Mouse (Mus musculus): Measurements from ENCODE around the gene Ggact. TPM values are rescaled to one million over a fixed set of nuclear protein-coding genes. Genes with fewer than 3 reads are reported as not detected.
A peak's percentile ranks its signal among the peaks of the same experiment; 100 is the strongest.

The Ggact gene
- polyA plus RNA-seq, 1 experiment from 2014 or later: 11.6 TPM

DNA sequence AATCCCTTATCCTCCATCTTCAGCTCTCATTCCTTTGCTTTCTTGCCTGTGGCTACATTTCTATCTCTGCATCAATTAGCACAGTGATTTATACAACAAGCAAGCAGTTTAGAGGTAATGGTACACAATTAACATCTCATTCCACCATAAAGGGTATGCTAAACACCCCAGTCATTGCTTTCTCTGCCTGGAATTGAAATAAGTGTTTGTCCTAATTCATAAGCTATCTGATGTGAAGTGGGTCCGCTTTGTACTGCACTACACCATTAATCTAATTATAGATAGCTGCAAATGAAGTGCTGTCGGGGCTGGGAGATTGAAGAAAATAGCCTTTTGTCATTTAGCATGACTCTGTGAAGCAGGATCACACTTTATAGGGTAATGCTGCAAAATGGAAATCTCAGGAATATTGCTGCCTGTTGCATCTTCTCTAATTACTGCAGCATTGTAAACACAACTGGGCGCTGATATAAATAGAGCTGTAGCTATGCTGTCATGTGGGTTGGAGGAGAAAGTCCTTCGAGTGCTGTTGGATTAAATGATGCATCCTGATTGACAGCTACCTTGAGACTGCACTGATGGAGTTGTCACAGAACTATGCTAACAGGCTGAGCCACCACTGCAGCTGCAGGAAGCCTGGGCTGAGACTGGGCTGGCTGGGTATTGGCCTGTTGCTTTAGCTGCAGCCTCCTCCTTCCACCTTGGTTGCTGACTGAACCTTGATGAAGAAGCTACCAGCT is 41.5 kb downstream of the Ggact start:
- no peak overlapping the region for H3K4me3 ChIP-seq (ENCODE audit: low read depth, low read length)
- H3K9ac ChIP-seq (ENCODE audit: low read depth, low read length): no peak overlapping the region
- no peak; the same call in 1 of the 2 replicates for ATAC-seq (ENCODE audit: low read depth)
- peaks cover 4% of the 10 kb centered on the region; the same call in 1 of the 2 replicates for H3K4me1 ChIP-seq (ENCODE audit: control insufficient read depth, insufficient read depth, low read length)
- no peak for DNase-seq (ENCODE audit: low spot score)
- no peaks in the 10 kb centered on the region for H3K9me3 ChIP-seq (ENCODE audit: control insufficient read depth, low read length)
- no peaks in the 10 kb centered on the region for H3K27me3 ChIP-seq (replicated peaks; ENCODE audit: control insufficient read depth, insufficient read depth, low read length)
- WGBS: 58% methylated on average over 4 of the region's 4 CpGs
- no peak overlapping the region for H3K4me2 ChIP-seq (ENCODE audit: low read depth, low read length)
- no peaks in the 10 kb centered on the region for H3K36me3 ChIP-seq (ENCODE audit: control insufficient read depth, insufficient read depth, low read length)
- H3K27ac ChIP-seq (replicated peaks; ENCODE audit: low read depth, low read length): no peak overlapping the region

DNA sequence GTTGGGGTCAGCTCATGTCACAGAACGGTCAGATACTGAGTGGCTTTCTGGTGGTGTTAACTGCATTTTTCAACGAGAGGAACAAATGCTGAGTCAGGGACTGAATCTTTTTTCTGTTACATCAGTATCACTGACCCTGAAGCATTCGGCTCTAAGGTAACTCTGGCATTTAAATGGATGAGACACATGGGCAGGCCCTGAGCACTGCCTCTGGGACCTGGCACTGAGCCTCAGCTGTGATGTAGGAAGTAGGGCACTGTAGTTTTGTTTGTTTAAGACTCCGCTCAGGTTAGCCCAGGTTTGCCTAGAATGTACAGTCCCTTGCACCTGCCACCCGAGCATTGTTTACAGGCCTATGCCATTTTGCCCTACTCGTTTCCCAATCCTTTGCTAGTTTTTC is 43.7 kb downstream of the Ggact start:
- Histone ChIP-seq H3K9ac (ENCODE audit: low read depth, low read length) (no peak overlapping the region), H3K27me3 (replicated peaks; ENCODE audit: control insufficient read depth, insufficient read depth, low read length) (no peaks in the 10 kb centered on the region), H3K27ac (replicated peaks; ENCODE audit: low read depth, low read length) (no peak overlapping the region), H3K9me3 (ENCODE audit: control insufficient read depth, low read length) (no peaks in the 10 kb centered on the region), H3K36me3 (ENCODE audit: control insufficient read depth, insufficient read depth, low read length) (no peaks in the 10 kb centered on the region), H3K4me3 (ENCODE audit: low read depth, low read length) (no peak overlapping the region), H3K4me2 (ENCODE audit: low read depth, low read length) (no peak overlapping the region), H3K4me1 (ENCODE audit: control insufficient read depth, insufficient read depth, low read length) (no peaks in the 10 kb centered on the region)
- ATAC-seq (ENCODE audit: low read depth): no peak
- WGBS: 71% methylated on average over 6 of the region's 6 CpGs
- no peak for DNase-seq (ENCODE audit: low spot score)

DNA sequence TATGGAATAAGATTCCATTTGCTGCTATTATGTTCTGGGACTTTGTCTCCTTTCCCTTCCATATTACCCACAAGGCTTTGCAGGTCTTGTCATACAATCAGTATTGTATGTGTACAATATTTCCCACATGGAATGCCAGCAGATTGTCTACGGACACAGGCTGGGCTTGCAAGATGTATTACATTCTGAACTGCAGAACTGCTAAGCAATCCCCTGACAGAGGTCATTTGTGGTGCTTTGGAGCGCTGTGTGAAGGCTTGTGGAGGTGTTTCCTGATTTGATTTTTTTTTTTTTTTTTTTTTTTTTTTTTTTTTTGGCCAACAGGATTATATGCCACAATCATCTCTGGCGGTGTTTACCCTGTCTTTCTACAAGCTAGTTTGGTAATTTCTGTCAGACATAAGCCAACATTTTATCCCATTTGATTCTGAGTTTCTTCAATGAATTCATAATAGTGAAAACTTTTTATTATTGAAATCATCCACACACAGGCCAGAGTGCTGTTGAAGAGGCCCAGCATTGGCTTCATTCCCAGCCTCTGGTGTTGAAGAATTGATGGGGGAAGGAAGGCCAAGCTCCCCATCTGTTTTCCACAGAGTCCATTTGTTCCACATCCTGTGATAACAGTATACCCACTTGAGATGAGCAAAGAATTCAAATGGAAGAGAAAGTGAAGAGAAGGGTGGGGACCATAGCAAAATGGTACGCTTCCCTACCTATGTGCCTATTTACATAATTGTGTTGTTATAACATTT is 45.8 kb downstream of the Ggact start:
- Histone ChIP-seq H3K4me2 (ENCODE audit: low read depth, low read length) (no peak overlapping the region), H3K27me3 (replicated peaks; ENCODE audit: control insufficient read depth, insufficient read depth, low read length) (no peaks in the 10 kb centered on the region), H3K4me3 (ENCODE audit: low read depth, low read length) (no peak overlapping the region), H3K36me3 (ENCODE audit: control insufficient read depth, insufficient read depth, low read length) (no peaks in the 10 kb centered on the region), H3K4me1 (ENCODE audit: control insufficient read depth, insufficient read depth, low read length) (no peaks in the 10 kb centered on the region), H3K9me3 (ENCODE audit: control insufficient read depth, low read length) (no peaks in the 10 kb centered on the region), H3K9ac (ENCODE audit: low read depth, low read length) (no peak overlapping the region), H3K27ac (replicated peaks; ENCODE audit: low read depth, low read length) (no peak overlapping the region)
- DNase-seq (ENCODE audit: low spot score) (peak; percentile 69), ATAC-seq (ENCODE audit: low read depth) (no peak)
- WGBS: 50% methylated on average over 4 of the region's 4 CpGs

DNA sequence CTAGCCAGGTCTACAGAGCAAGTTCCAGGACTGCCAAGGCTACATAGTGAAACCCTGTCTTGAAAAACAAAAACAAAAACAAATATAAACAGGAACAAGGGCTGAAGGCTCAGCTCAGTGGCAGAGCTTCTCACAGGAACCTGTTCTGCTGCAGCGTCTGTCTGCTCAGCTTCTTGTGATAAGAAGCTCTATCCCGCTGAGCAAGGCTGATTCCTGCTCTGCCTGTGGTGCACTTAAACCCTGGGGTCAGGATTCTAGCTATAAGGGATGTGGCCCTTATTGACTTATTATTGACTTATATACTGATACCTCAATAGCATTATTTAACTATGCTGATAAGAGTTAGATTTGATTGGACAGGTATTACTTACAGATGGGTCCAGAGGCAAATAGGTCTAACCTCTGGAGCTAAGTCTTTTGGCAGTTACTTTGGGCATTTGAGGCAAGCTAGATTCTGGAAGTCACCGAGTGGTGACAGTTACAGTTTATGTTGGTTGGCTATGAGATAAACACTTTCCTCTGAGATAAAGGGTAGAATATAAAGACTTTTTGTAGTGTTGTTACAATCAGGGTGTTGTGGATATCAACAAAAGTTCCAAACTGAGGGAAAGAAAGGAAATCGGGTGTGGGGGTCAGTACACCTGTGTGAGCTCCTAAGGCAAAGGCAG is 48.0 kb downstream of the Ggact start:
- Histone ChIP-seq H3K4me1 (ENCODE audit: control insufficient read depth, insufficient read depth, low read length) (no peaks in the 10 kb centered on the region), H3K4me2 (ENCODE audit: low read depth, low read length) (no peak overlapping the region), H3K9ac (ENCODE audit: low read depth, low read length) (no peak overlapping the region), H3K9me3 (ENCODE audit: control insufficient read depth, low read length) (no peaks in the 10 kb centered on the region), H3K4me3 (ENCODE audit: low read depth, low read length) (no peak overlapping the region), H3K27me3 (replicated peaks; ENCODE audit: control insufficient read depth, insufficient read depth, low read length) (no peaks in the 10 kb centered on the region), H3K27ac (replicated peaks; ENCODE audit: low read depth, low read length) (no peak overlapping the region), H3K36me3 (ENCODE audit: control insufficient read depth, insufficient read depth, low read length) (no peaks in the 10 kb centered on the region)
- no peak for DNase-seq (ENCODE audit: low spot score)
- 78% methylated on average over 4 of the region's 4 CpGs for WGBS
- ATAC-seq (ENCODE audit: low read depth): no peak

DNA sequence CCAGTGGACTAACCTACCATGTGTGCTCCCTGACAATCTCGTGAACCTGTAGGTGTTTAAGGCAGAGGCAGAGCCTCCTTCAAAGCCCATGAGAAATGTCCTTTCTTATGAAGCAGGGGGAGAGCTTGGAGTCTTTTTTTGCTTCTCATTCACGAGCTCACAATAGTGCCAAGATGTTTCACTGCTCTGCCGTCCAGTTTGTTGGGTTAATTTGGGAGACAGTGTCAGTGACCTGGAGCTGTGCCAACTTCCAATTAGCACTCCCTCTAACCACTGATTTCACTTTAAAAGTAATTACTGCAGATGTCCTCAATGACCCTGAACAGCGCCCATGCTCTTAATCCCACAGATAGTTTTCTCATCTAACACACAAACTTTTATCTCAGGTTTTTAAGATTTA is 50.9 kb downstream of the Ggact start:
- peaks cover 5% of the 10 kb centered on the region; the same call in 1 of the 2 replicates for H3K9me3 ChIP-seq (ENCODE audit: control insufficient read depth, low read length)
- ATAC-seq (ENCODE audit: low read depth): no peak
- no peak overlapping the region for H3K4me2 ChIP-seq (ENCODE audit: low read depth, low read length)
- DNase-seq (ENCODE audit: low spot score): peak; percentile 49
- H3K4me3 ChIP-seq (ENCODE audit: low read depth, low read length): no peak overlapping the region
- no peak overlapping the region for H3K27ac ChIP-seq (replicated peaks; ENCODE audit: low read depth, low read length)
- no peak overlapping the region for H3K9ac ChIP-seq (ENCODE audit: low read depth, low read length)
- H3K36me3 ChIP-seq (ENCODE audit: control insufficient read depth, insufficient read depth, low read length): no peaks in the 10 kb centered on the region
- H3K4me1 ChIP-seq (ENCODE audit: control insufficient read depth, insufficient read depth, low read length): no peaks in the 10 kb centered on the region
- WGBS: 54% methylated on average over 4 of the region's 4 CpGs
- no peaks in the 10 kb centered on the region for H3K27me3 ChIP-seq (replicated peaks; ENCODE audit: control insufficient read depth, insufficient read depth, low read length)

DNA sequence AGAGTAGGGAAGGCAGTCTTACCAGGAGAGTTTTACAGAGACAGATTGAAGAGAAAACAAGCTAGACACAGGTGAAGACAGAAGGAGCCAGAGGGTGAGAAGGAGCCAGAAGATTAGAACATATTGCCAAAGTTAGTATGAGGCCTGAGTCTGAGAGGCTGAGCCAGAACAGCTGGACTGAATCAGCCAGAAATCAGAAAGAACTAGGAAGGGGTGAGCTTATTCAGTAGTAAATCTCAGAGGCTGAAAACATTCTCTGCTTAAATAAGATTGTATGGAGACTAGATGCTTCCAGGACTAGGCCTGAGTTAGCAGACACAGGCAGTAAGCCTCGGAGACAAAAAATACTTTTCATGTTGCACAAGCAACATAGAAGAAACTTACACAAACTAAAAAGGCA is 53.8 kb downstream of the Ggact start:
- DNase-seq (ENCODE audit: low spot score): peak; percentile 53
- no peak overlapping the region for H3K4me2 ChIP-seq (ENCODE audit: low read depth, low read length)
- no peak overlapping the region for H3K27ac ChIP-seq (replicated peaks; ENCODE audit: low read depth, low read length)
- no peaks in the 10 kb centered on the region for H3K4me1 ChIP-seq (ENCODE audit: control insufficient read depth, insufficient read depth, low read length)
- peak; percentile 30; the same call in 1 of the 2 replicates for ATAC-seq (ENCODE audit: low read depth)
- WGBS: 55% methylated on average over 1 of the region's 1 CpGs
- H3K27me3 ChIP-seq (replicated peaks; ENCODE audit: control insufficient read depth, insufficient read depth, low read length): no peaks in the 10 kb centered on the region
- H3K9me3 ChIP-seq (ENCODE audit: control insufficient read depth, low read length): peaks cover 5% of the 10 kb centered on the region; the same call in 1 of the 2 replicates
- H3K36me3 ChIP-seq (ENCODE audit: control insufficient read depth, insufficient read depth, low read length): no peaks in the 10 kb centered on the region
- H3K4me3 ChIP-seq (ENCODE audit: low read depth, low read length): no peak overlapping the region
- no peak overlapping the region for H3K9ac ChIP-seq (ENCODE audit: low read depth, low read length)

DNA sequence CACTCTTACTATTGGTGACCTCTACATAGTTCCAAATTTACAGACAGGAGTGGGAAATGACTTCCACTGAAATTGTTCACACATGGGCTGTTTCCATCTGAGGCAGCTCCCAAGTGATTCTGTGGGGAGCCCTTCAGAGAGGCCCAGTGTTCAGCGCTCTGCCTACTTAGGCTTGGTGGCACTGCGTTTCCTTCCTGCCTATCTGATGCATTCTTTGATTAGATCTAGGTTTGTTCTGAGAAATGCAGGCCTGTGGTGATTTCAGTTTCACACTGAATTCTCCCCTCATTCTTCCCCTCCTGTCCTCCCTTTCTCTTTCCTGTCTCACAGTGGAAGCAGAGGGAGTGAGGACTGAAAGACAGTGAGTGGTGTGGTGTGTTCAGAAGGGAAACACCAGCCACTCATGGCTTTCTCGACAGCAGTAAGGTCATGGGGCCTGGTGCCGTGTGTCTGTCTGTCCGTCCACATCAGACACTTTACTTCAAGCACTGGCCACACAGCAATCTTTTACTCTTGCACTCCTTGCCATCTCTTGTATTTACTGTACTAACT is 61.0 kb downstream of the Ggact start:
- Histone ChIP-seq H3K4me3 (ENCODE audit: low read depth, low read length) (no peak overlapping the region), H3K9me3 (ENCODE audit: control insufficient read depth, low read length) (no peaks in the 10 kb centered on the region), H3K36me3 (ENCODE audit: control insufficient read depth, insufficient read depth, low read length) (no peaks in the 10 kb centered on the region), H3K9ac (ENCODE audit: low read depth, low read length) (no peak overlapping the region), H3K27ac (replicated peaks; ENCODE audit: low read depth, low read length) (no peak overlapping the region), H3K27me3 (replicated peaks; ENCODE audit: control insufficient read depth, insufficient read depth, low read length) (no peaks in the 10 kb centered on the region), H3K4me1 (ENCODE audit: control insufficient read depth, insufficient read depth, low read length) (no peaks in the 10 kb centered on the region), H3K4me2 (ENCODE audit: low read depth, low read length) (no peak overlapping the region)
- ATAC-seq (ENCODE audit: low read depth) (no peak), DNase-seq (ENCODE audit: low spot score) (no peak)
- 69% methylated on average over 5 of the region's 5 CpGs for WGBS

DNA sequence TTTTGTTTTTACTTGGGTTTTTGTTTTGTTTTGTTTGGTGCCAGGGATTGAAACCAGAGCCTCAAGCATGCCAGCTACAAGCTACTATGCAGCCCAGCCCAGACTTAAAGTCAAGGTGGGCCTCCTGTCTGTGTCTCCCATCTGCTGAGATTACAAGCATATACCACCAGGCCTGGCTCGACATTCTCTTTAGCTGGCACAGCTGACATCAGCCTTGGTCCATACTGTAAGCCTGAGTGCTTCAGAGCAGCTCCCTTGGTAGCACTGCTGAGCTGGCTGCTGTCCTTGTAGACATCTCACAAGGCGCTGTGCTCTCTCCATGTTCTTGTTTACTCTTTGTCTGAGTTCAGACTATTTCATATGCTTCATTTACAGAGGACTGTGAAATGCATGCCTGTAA is 76.5 kb downstream of the Ggact start:
- DNase-seq (ENCODE audit: low spot score) (no peak), ATAC-seq (ENCODE audit: low read depth) (peak; percentile 37; the same call in 1 of the 2 replicates)
- Histone ChIP-seq H3K27ac (replicated peaks; ENCODE audit: low read depth, low read length) (no peak overlapping the region), H3K9ac (ENCODE audit: low read depth, low read length) (no peak overlapping the region), H3K4me1 (ENCODE audit: control insufficient read depth, insufficient read depth, low read length) (no peaks in the 10 kb centered on the region), H3K27me3 (replicated peaks; ENCODE audit: control insufficient read depth, insufficient read depth, low read length) (no peaks in the 10 kb centered on the region), H3K9me3 (ENCODE audit: control insufficient read depth, low read length) (no peaks in the 10 kb centered on the region), H3K36me3 (ENCODE audit: control insufficient read depth, insufficient read depth, low read length) (no peaks in the 10 kb centered on the region), H3K4me3 (ENCODE audit: low read depth, low read length) (no peak overlapping the region), H3K4me2 (ENCODE audit: low read depth, low read length) (no peak overlapping the region)
- 48% methylated on average over 2 of the region's 2 CpGs for WGBS
